Mouse (Mus musculus) C2C12 (cell line): ENCODE data around the gene Cbfa2t3. TPM values are rescaled to one million over a fixed set of nuclear protein-coding genes. Genes with fewer than 3 reads are reported as not detected.
A peak's percentile ranks its signal among the peaks of the same experiment; 100 is the strongest.

Experiments
- H3K27me3 ChIP-seq: one replicate; pipeline ENCODE4 v1.6.1; 2011; ENCODE audit not compliant: control insufficient read depth, insufficient read depth, insufficient read length
- H3K36me3 ChIP-seq: one replicate; pipeline ENCODE4 v1.6.1; 2011; ENCODE audit not compliant: control insufficient read depth, insufficient read depth
- H3K4me3 ChIP-seq: one replicate; pipeline ENCODE4 v1.5.1; 2011; ENCODE audit warnings: mild to moderate bottlenecking, control low read depth; ENCODE audit not compliant: poor library complexity, insufficient read depth, severe bottlenecking
- H3K79me2 ChIP-seq: one replicate; pipeline ENCODE4 v1.6.1; 2011; ENCODE audit not compliant: control insufficient read depth, insufficient read depth
- H3K79me3 ChIP-seq: one replicate; pipeline ENCODE4 v1.6.1; 2011; ENCODE audit warnings: low read depth, control low read depth
- H3ac ChIP-seq: one replicate; pipeline ENCODE3; 2011; ENCODE audit warnings: low read depth; ENCODE audit not compliant: control insufficient read depth, insufficient read length
- CEBPB ChIP-seq: IDR thresholded peaks from one replicate; pipeline ENCODE4 v1.6.1; 2011; ENCODE audit warnings: low read depth, mild to moderate bottlenecking, control low read depth, moderate library complexity
- CTCF ChIP-seq: IDR thresholded peaks from one replicate; pipeline ENCODE4 v1.5.1; 2011; ENCODE audit not compliant: control insufficient read depth, insufficient read depth, insufficient read length
- FOSL1 ChIP-seq: IDR thresholded peaks from one replicate; pipeline ENCODE4 v1.8.0; 2011; ENCODE audit warnings: mild to moderate bottlenecking, low read length; ENCODE audit not compliant: poor library complexity, insufficient read depth, severe bottlenecking
- MAX ChIP-seq: IDR thresholded peaks from one replicate; pipeline ENCODE4 v1.6.1; 2011; ENCODE audit warnings: mild to moderate bottlenecking, control low read depth
- MYOD1 ChIP-seq: IDR thresholded peaks from one replicate; pipeline ENCODE4 v1.6.1; 2011; ENCODE audit warnings: low read depth; ENCODE audit not compliant: control insufficient read depth, insufficient read length
- MYOG ChIP-seq: IDR thresholded peaks from one replicate; pipeline ENCODE4 v1.6.1; 2011; ENCODE audit not compliant: control insufficient read depth, insufficient read length; ENCODE audit errors: extremely low read depth
- USF1 ChIP-seq: IDR thresholded peaks from one replicate; pipeline ENCODE4 v1.6.1; 2011; ENCODE audit warnings: low read depth, mild to moderate bottlenecking, control low read depth, moderate library complexity
- polyA plus RNA-seq: library from polyadenylated mRNA; unstranded; fragments of >200 nt; fragmentation: generic; extraction: Trizol; gene quantifications from one replicate; pipeline ENCODE4 v1.2.1, GENCODE M21; 2012; ENCODE audit warnings: missing spikeins

Cbfa2t3 gene
- polyA plus RNA-seq, 1 experiment, result 0.15 TPM

DNA sequence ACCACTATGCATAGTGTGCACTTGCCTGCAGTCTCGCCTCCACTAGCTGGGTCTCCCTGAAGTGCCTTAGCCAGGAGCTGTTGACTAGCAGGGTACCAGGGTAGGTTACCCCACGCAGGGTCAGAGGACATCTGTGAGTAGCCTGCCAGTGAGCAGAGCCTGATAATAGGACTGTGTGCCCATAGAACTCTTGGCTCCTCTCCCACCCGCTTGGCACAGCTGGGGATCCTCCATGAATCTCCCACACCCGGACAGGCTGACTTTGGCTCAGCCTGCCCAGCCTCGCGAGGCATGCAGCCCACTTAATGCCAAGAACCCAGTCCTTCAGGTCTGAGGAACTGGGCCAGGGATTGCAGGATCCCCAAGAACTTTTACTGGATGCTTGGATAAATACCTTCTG is 7.9 kb downstream of the Cbfa2t3 start:
- Histone ChIP-seq H3K79me2 (no peaks in the 10 kb centered on the region), H3K27me3 (peaks cover 84% of the 10 kb centered on the region), H3K36me3 (no peaks in the 10 kb centered on the region), H3K4me3 (no peak overlapping the region), H3ac (no peak overlapping the region), H3K79me3 (no peaks in the 10 kb centered on the region)
- TF ChIP-seq MYOG, result no peak
- TF ChIP-seq CTCF, result no peak
- no peak for TF ChIP-seq CEBPB
- no peak for TF ChIP-seq USF1
- no peak for TF ChIP-seq FOSL1
- no peak for TF ChIP-seq MAX
- no peak for TF ChIP-seq MYOD1

DNA sequence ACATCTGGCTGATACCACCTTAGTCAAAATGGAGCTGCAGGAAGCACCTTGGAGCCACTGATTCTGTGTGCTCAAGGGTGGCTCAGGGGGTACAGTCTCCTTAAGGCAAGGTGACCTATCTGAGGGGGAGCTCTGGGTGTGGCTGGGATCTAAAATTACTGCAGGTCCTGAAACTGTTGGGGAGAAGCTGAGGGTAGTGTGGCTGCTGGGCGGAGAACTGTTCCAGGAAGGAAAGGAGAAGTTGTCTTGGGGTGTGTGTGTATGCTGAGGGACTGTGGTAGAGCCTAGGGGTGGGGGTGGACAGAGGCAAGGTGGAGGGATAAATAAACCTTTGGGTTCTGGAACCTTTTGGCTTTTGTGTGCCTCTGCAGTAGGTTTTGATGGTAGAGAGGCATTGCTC is 9.6 kb downstream of the Cbfa2t3 start:
- Histone ChIP-seq H3K79me2 (no peaks in the 10 kb centered on the region), H3ac (no peak overlapping the region), H3K79me3 (no peaks in the 10 kb centered on the region), H3K27me3 (peaks cover 87% of the 10 kb centered on the region), H3K36me3 (no peaks in the 10 kb centered on the region), H3K4me3 (no peak overlapping the region)
- TF ChIP-seq MYOD1, result no peak
- TF ChIP-seq MAX, result no peak
- TF ChIP-seq CTCF, result no peak
- TF ChIP-seq USF1, result no peak
- no peak for TF ChIP-seq FOSL1
- no peak for TF ChIP-seq CEBPB
- no peak for TF ChIP-seq MYOG

DNA sequence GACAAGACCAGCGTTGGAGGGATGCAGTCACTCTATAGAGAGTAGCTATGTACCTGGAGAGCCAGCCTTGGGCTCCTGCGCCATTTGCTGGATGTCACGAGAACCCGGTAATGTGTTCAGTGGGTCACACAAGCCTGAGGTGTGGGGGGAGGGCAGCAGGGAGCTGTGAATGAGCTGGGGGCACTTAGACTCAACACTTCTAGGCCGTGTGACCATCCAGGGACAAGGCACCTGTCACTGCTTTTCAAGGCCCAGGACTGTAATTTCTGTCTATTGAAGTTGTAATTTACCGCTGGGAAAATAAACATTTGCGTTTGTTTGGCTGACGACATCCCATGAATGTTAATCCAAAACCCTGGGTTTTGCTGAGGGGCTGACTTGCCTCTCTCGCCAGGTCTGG is 12.0 kb downstream of the Cbfa2t3 start:
- H3K27me3 ChIP-seq, result peaks cover 84% of the 10 kb centered on the region
- no peak overlapping the region for H3K4me3 ChIP-seq
- no peaks in the 10 kb centered on the region for H3K79me3 ChIP-seq
- no peak for TF ChIP-seq MYOD1
- no peak for TF ChIP-seq CEBPB
- TF ChIP-seq CTCF, result no peak
- TF ChIP-seq FOSL1, result no peak
- no peak for TF ChIP-seq MAX
- no peak for TF ChIP-seq USF1
- TF ChIP-seq MYOG, result no peak
- H3K36me3 ChIP-seq, result no peaks in the 10 kb centered on the region
- no peak overlapping the region for H3ac ChIP-seq
- H3K79me2 ChIP-seq, result no peaks in the 10 kb centered on the region

DNA sequence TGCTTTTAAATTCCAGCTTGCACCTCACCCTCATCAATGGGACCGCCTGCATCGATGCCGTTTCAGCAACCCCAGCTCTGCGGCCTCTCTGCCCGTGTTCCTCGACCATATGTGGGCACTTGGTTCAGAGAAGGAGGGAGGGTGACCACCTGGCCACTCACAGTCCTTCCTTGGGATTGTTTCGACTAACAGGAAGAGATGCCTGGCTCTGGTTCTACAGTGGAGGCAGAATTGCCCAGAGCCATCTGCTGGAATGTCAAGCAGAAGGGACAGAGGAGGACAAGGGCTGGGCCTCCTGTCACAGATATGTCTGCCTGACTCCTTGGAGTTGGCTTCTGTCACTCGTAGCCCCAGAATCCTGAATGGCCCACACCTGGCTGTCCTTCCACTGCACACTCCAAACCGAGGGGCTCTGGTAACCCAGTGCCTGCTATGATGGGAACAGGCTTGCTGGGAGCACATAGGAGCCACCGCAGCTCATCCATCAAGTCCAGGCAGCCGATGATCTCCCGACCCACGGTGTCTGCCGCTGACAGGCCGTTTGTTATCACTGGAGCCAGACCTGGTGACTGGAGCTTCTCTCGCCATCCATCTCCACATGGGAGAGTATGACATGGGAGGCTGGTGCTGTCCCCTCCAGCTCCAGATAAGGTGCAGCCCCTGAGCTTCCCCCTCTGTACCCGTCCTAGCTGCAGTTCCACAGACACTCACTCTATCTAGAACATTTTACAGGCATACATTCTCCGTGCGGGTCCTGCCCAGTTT is 13.6 kb downstream of the Cbfa2t3 start:
- H3K79me2 ChIP-seq, result no peaks in the 10 kb centered on the region
- peaks cover 79% of the 10 kb centered on the region for H3K27me3 ChIP-seq
- TF ChIP-seq MAX, result no peak
- no peak for TF ChIP-seq USF1
- TF ChIP-seq FOSL1, result no peak
- no peak for TF ChIP-seq MYOD1
- no peak for TF ChIP-seq CEBPB
- no peak for TF ChIP-seq CTCF
- no peak for TF ChIP-seq MYOG
- H3K79me3 ChIP-seq, result no peaks in the 10 kb centered on the region
- H3K36me3 ChIP-seq, result no peaks in the 10 kb centered on the region
- no peak overlapping the region for H3K4me3 ChIP-seq
- no peak overlapping the region for H3ac ChIP-seq

DNA sequence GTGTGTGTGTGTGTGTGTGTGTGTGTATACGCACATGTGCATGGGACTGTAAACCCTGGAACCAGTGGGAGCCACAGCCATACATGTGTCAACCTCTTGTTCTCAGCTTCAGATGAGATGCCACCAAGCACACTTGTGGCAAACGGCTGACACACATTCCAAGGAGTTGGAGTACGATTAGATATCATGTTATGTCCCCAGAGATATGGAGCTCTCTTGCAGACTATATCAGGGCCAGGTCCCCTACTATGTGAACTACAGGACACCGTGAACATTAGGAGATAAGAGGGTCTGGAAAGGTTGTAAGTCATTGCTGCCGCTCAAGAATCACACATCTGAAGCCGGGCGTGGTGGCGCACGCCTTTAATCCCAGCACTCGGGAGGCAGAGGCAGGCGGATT is 16.1 kb downstream of the Cbfa2t3 start:
- no peaks in the 10 kb centered on the region for H3K79me3 ChIP-seq
- no peak overlapping the region for H3K4me3 ChIP-seq
- H3K27me3 ChIP-seq, result peaks cover 87% of the 10 kb centered on the region
- H3K79me2 ChIP-seq, result no peaks in the 10 kb centered on the region
- no peak for TF ChIP-seq MYOD1
- TF ChIP-seq MYOG, result no peak
- TF ChIP-seq MAX, result no peak
- TF ChIP-seq CTCF, result no peak
- no peak for TF ChIP-seq USF1
- TF ChIP-seq CEBPB, result no peak
- no peak for TF ChIP-seq FOSL1
- no peaks in the 10 kb centered on the region for H3K36me3 ChIP-seq
- no peak overlapping the region for H3ac ChIP-seq

DNA sequence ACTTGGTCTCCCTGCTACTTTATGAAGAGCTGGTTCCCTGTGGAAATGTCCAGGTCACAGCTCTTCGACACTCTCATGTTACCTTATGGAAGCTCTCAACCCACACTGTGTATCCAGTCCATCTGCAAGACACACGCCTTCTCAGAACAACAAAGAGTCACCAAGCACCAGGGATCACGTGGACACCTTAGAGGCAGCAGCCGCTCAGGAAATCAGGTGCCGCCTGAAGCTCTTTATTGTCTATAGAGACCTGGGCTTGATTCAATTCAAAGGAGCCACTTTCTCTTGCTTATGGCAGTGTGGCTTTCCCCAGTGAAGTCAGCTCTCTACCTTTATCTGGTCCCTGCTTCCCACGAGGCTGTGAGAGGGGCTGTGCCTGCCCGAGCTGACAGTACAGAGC is 18.7 kb downstream of the Cbfa2t3 start:
- TF ChIP-seq USF1, result peak; percentile 9
- TF ChIP-seq FOSL1, result no peak
- TF ChIP-seq CTCF, result no peak
- no peak for TF ChIP-seq MAX
- Histone ChIP-seq H3K36me3 (no peaks in the 10 kb centered on the region), H3K79me2 (no peaks in the 10 kb centered on the region), H3K27me3 (peaks cover 87% of the 10 kb centered on the region), H3ac (no peak overlapping the region), H3K79me3 (no peaks in the 10 kb centered on the region), H3K4me3 (no peak overlapping the region)
